Mouse (Mus musculus) hindbrain, postnatal 0 days (tissue): Measurements from ENCODE around the gene Gm13199. TPM values are rescaled to one million over a fixed set of nuclear protein-coding genes. Genes with fewer than 3 reads are reported as not detected.
A peak's percentile ranks its signal among the peaks of the same experiment; 100 is the strongest.

Experiments used
- ATAC-seq: fragments of 200-750 bp; cut with Nextera tagmentation; 2 replicates; pipeline ENCODE4 v1.8.0; 2017; ENCODE audit warnings: mild to moderate bottlenecking, moderate TSS enrichment, moderate library complexity
- DNase-seq: peaks from one replicate; pipeline ENCODE4 v3.0.0-alpha.2; 2015; ENCODE audit warnings: low spot score
- H3K27ac ChIP-seq: fragments of 300-500 bp; sonication (generic); 2 replicates; pipeline ENCODE4 v1.5.1; 2014; ENCODE audit warnings: mild to moderate bottlenecking
- H3K27me3 ChIP-seq: fragments of 300-500 bp; sonication (generic); 2 replicates; pipeline ENCODE4 v1.6.1; 2014; ENCODE audit warnings: low read length, mixed read lengths; ENCODE audit not compliant: insufficient read depth
- H3K36me3 ChIP-seq: fragments of 300-500 bp; sonication (generic); 2 replicates; pipeline ENCODE4 v1.6.1; 2014; ENCODE audit warnings: low read length, mixed read lengths; ENCODE audit not compliant: insufficient read depth
- H3K4me1 ChIP-seq: fragments of 300-500 bp; sonication (generic); 2 replicates; pipeline ENCODE4 v1.6.1; 2014; ENCODE audit warnings: antibody characterized with exemption, low read length, mixed read lengths; ENCODE audit not compliant: insufficient read depth
- H3K4me2 ChIP-seq: fragments of 300-500 bp; sonication (generic); 2 replicates; pipeline ENCODE4 v1.6.1; 2014; ENCODE audit warnings: low read depth, mild to moderate bottlenecking, low read length, moderate library complexity, mixed read lengths
- H3K4me3 ChIP-seq: fragments of 300-500 bp; sonication (generic); 2 replicates; pipeline ENCODE4 v1.5.1; 2014; ENCODE audit warnings: low read length
- H3K9ac ChIP-seq: fragments of 300-500 bp; sonication (generic); replicated peaks from 2 replicates; pipeline ENCODE4 v1.6.1; 2014; ENCODE audit warnings: mild to moderate bottlenecking, low read length, moderate library complexity, mixed read lengths
- H3K9me3 ChIP-seq: fragments of 300-500 bp; sonication (generic); 2 replicates; pipeline ENCODE4 v1.6.1; 2016; ENCODE audit warnings: low read length, mixed read lengths
- CTCF ChIP-seq: IDR thresholded peaks from 2 replicates; pipeline ENCODE4 v1.5.1; 2016; ENCODE audit warnings: antibody characterized with exemption, control low read depth, low read depth
- WGBS: fragments of 180-500 bp; shearing (Covaris S2); extraction: QIAGEN DNeasy Blood & Tissue Kit; methylation state at CpG from one replicate; pipeline ENCODE4 v1.1.7; 2014; 5-methylcytosine and 5-hydroxymethylcytosine counted together
- polyA plus RNA-seq: library from polyadenylated mRNA; unstranded; fragments of >200 nt; fragmentation: Nextera tagmentation; extraction: Ambion mirVana; gene quantifications from 2 replicates; pipeline ENCODE4 v1.2.1, GENCODE M21; 2015
- total RNA-seq: library from RNA; depleted of rRNA; stranded (reverse); fragments of >200 nt; gene quantifications from 2 replicates; pipeline ENCODE4 v1.2.3, GENCODE M21; 2014; rRNA removed

Gm13199 gene
- total RNA-seq (0.58 and 0.83 TPM in 2 replicates), polyA plus RNA-seq (0.54 TPM in 1 of 2 replicates, not detected in the other)

GRCm38 (mm10) chr2:5862834-5863233, at the start of gene Gm13199:
Gene Gm13199, minus strand, starts transcription at chr2:5862934.
- no peak for TF ChIP-seq CTCF
- no peak within 1 kb of the TSS for H3K4me3 ChIP-seq
- 91% methylated on average over 3 of the region's 3 CpGs for WGBS
- no peak within 1 kb of the TSS for H3K27ac ChIP-seq
- no peaks in the 10 kb centered on the region for H3K9me3 ChIP-seq
- no peaks in the 10 kb centered on the region for H3K27me3 ChIP-seq
- H3K4me2 ChIP-seq = no peak within 1 kb of the TSS
- ATAC-seq (no peak), DNase-seq (no peak)
- no peak within 1 kb of the TSS for H3K9ac ChIP-seq
- H3K4me1 ChIP-seq = no peaks in the 10 kb centered on the region
- peaks cover 14% of the 10 kb centered on the region; the same call in 1 of the 2 replicates for H3K36me3 ChIP-seq

- no peak overlapping the region for H3K4me3 ChIP-seq
- peak overlapping the region; percentile 5; the same call in 1 of the 2 replicates for H3K4me2 ChIP-seq
- no peak overlapping the region for H3K27ac ChIP-seq
- H3K9me3 ChIP-seq = no peaks in the 10 kb centered on the region
- no peaks in the 10 kb centered on the region for H3K4me1 ChIP-seq
- 37% methylated on average over 16 of the region's 16 CpGs for WGBS
- H3K36me3 ChIP-seq = peaks cover 14% of the 10 kb centered on the region; the same call in 1 of the 2 replicates
- peak; percentile 78 for ATAC-seq
- H3K9ac ChIP-seq = no peak overlapping the region
- no peak for TF ChIP-seq CTCF
- DNase-seq = peak; percentile 57
- no peaks in the 10 kb centered on the region for H3K27me3 ChIP-seq
Observed at GRCm38 (mm10) chr2:5911282-5911965, 48.7 kb upstream of the Gm13199 start.

- Histone ChIP-seq H3K4me3 (no peak overlapping the region), H3K9ac (no peak overlapping the region), H3K27ac (no peak overlapping the region), H3K4me1 (no peaks in the 10 kb centered on the region), H3K36me3 (peaks cover 11% of the 10 kb centered on the region; the same call in 1 of the 2 replicates), H3K27me3 (no peaks in the 10 kb centered on the region), H3K9me3 (no peaks in the 10 kb centered on the region), H3K4me2 (no peak overlapping the region)
- WGBS = 48% methylated on average over 3 of the region's 3 CpGs
- DNase-seq (peak; percentile 66), ATAC-seq (no peak)
- TF ChIP-seq CTCF = peak; percentile 74
Observed at GRCm38 (mm10) chr2:5906625-5907024, 43.9 kb upstream of the Gm13199 start.

- Histone ChIP-seq H3K4me3 (no peak overlapping the region), H3K27me3 (no peaks in the 10 kb centered on the region), H3K4me1 (no peaks in the 10 kb centered on the region), H3K4me2 (no peak overlapping the region), H3K27ac (no peak overlapping the region), H3K9me3 (no peaks in the 10 kb centered on the region), H3K36me3 (peaks cover 12% of the 10 kb centered on the region; the same call in 1 of the 2 replicates), H3K9ac (no peak overlapping the region)
- WGBS = 34% methylated on average over 5 of the region's 5 CpGs
- 0 out of 2 replicates have a peak, but pooled peaks have one; percentile 27 for ATAC-seq
- no peak for TF ChIP-seq CTCF
- DNase-seq = peak; percentile 54
Observed at GRCm38 (mm10) chr2:5906092-5906491, 43.4 kb upstream of the Gm13199 start.

GRCm38 (mm10) chr2:5900145-5900544, 37.4 kb upstream of the Gm13199 start:
- H3K27ac ChIP-seq = no peak overlapping the region
- H3K9me3 ChIP-seq = no peaks in the 10 kb centered on the region
- no peaks in the 10 kb centered on the region for H3K4me1 ChIP-seq
- peaks cover 12% of the 10 kb centered on the region; the same call in 1 of the 2 replicates for H3K36me3 ChIP-seq
- TF ChIP-seq CTCF = peak; percentile 67
- DNase-seq = peak; percentile 63
- H3K4me2 ChIP-seq = no peak overlapping the region
- ATAC-seq = no peak
- no peak overlapping the region for H3K9ac ChIP-seq
- H3K27me3 ChIP-seq = no peaks in the 10 kb centered on the region
- 59% methylated on average over 5 of the region's 5 CpGs for WGBS
- H3K4me3 ChIP-seq = no peak overlapping the region

- Histone ChIP-seq H3K9me3 (no peaks in the 10 kb centered on the region), H3K9ac (peak within 1 kb of the TSS; percentile 79), H3K4me3 (peak within 1 kb of the TSS; percentile 70), H3K27me3 (no peaks in the 10 kb centered on the region), H3K36me3 (peaks cover 5% of the 10 kb centered on the region; the same call in 1 of the 2 replicates), H3K27ac (peak within 1 kb of the TSS; percentile 76), H3K4me1 (0 out of 2 replicates have a peak, but pooled peaks cover 4% of the 10 kb centered on the region), H3K4me2 (peak within 1 kb of the TSS; percentile 58)
- DNase-seq (peak; percentile 99), ATAC-seq (peak; percentile 99)
- peak; percentile 14; the same call in 1 of the 2 replicates for TF ChIP-seq CTCF
- WGBS = under 1% methylated on average over 62 of the region's 62 CpGs
Observed at GRCm38 (mm10) chr2:5894843-5895570, 32.3 kb upstream of the Gm13199 start, which contains the start of gene Sec61a2. Gene Sec61a2, minus strand, starts transcription at chr2:5895432.
